Mouse (Mus musculus) left cerebral cortex, adult 2 months (tissue): ENCODE measurements around the gene Pi4kb. TPM values are rescaled to one million over a fixed set of nuclear protein-coding genes. Genes with fewer than 3 reads are reported as not detected.
"Not testable (repeated sequence)": the region's sequence is repeated elsewhere in the genome, so short reads cannot be mapped to it uniquely, and the experiment has no call there.

Experiments
- DNase-seq, 2 experiments: peaks; one replicate each; pipeline ENCODE4 v3.0.0; 2021 to 2022; ENCODE audit warnings: low spot score in 2 of 2, mixed read lengths in 1 of 2; ENCODE audit errors: extremely low spot score in 1 of 2
- H3K27ac ChIP-seq: fragments of 200-600 bp; 2 replicates; pipeline ENCODE4 v1.8.1; 2022
- H3K4me3 ChIP-seq: fragments of 200-600 bp; 2 replicates; pipeline ENCODE4 v1.8.1; 2022
- CTCF ChIP-seq: fragments of 200-600 bp; IDR thresholded peaks from 2 replicates; pipeline ENCODE4 v1.8.1; 2022; ENCODE audit warnings: antibody characterized with exemption, mild to moderate bottlenecking, moderate library complexity
- intact Hi-C: fragments of 180-260 bp; cut with DNase I; formaldehyde crosslinking; loops from one replicate; pipeline ENCODE4 v1.15.1; 2025
- total RNA-seq, 2 experiments: library from RNA; stranded (reverse); gene quantifications; 2 replicates each; pipeline ENCODE4 v1.2.3; 2021

Pi4kb gene
- total RNA-seq, 2 experiments from 2014 or later: 58.0 to 58.4 TPM

DNA sequence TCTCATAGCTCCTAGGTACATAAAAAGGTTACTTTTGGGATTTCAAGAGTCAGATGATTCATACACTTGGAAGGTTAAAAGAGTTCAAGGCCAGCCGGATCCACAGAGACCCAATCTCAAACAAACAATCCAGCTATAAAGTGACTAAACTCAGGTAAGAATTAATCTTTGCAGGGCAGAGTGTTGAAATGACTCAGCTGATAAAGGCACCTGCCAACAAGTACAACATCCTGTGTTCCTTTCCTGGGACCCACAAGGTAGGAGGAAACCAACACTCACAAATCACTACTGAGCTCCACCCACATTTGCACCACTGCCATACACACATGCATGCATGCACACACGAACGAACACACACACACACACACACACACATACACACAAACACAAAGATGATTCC, 54.1 kb downstream of the Pi4kb start:
- no peak overlapping the region for H3K27ac ChIP-seq
- intact Hi-C loops: no loop called here
- TF ChIP-seq CTCF: no peak
- no peak for DNase-seq
- no peak overlapping the region for H3K4me3 ChIP-seq

DNA sequence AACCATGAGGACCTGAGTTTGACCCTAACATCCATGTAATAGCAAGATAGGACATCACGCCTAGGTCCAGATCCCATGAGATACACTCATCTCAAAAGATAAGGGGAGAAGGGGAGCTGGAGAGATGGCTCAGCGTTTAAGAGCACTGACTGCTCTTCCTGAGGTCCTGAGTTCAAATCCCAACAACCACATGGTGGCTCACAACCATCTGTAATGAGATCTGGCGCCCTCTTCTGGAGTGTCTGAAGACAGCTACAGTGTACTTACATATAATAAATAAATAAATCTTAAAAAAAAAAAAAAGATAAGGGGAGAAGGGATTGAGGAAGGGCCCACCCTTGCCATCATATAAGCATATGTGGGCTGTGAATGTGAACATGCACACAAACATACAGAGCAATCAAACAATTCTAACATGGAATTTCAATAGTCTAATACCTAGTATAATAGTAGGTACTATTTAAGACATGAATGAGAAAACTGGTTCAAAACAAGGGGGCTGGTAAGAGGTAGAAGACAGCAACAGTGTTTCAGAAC, 54.8 kb downstream of the Pi4kb start:
- intact Hi-C loops, DNase-seq, H3K4me3 ChIP-seq, H3K27ac ChIP-seq: not testable (repeated sequence)
- TF ChIP-seq CTCF: peak; percentile 28

DNA sequence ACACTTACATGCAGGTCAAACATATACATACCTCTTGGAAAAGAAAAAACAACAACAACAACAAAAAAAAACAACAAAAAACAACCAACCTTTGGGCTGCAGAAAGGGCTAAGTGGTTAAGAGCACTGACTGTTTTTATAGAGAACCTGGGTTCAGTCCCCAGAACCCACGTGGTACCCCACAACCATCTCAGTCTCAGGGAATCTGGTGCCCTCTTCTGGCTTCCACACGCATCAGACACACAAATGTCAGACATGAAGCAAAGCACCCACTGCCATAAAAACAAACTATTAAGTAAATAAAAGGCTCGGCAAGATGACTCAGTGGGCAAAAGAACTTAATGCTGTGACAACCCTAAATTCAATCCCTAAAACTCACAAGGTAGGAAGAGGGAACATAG, 55.4 kb downstream of the Pi4kb start:
- peak; percentile 12; the same call in 1 of the 2 replicates for TF ChIP-seq CTCF
- intact Hi-C loops: no loop called here

DNA sequence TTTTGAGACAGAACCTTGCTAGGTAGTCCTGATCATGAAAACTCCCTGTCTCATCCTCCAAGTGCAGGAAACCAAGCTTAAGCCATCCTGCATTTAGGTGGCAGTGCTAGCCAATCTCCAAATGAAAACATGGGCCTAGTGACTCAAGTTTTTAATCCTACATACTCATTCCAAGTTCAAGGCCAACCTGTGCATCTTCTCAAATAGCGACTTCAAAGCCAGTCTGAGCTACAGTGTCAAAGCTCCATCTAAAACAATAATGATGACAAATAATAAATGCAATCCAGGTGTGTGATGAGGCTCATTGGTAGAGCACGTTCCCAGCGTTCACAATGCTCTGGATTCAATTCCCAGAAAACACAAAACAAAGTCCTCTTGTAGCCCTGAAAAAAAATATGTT, 67.1 kb downstream of the Pi4kb start:
- H3K27ac ChIP-seq: no peak overlapping the region; the same call in 1 of the 2 replicates
- DNase-seq: no peak
- TF ChIP-seq CTCF: no peak
- intact Hi-C loops: no loop called here
- peak overlapping the region; percentile 87 for H3K4me3 ChIP-seq

More for the DNA sequence above, 55.4 kb downstream of the Pi4kb start:
- DNase-seq: no peak
- Histone ChIP-seq H3K27ac (no peak overlapping the region), H3K4me3 (no peak overlapping the region)

DNA sequence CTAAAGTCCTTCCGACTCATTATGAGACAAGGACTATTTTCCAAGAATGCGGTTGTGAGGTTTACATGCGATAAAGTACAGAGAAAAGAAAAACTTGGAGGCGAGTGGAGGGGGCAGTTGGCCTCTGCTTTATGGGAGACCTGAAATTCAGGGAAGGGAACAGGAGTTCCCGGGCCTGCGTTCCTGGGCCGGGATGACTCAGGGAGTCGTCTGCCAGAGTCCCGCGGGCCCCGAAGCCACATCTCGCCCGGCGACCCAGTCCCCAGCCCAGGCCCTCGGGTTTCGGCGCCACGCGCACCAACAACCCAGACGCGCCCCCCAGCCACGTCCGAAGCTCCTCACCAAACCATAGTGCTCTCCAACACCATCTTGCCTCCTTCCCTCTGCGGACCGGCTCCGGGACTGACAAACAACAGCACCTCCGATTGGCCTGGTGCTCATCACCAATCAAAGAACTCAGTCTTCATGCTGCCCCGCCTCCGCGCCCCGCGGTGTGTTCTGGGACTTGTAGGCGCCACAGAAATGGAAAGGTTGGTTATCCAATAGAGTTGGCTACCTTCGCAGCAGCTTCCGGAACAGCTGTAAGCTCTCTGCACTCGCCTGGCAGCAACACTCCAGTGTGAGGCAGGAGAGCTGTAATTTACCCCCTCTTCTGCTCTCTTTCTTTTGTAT, 67.8 kb downstream of the Pi4kb start, which contains the start of gene Psmd4:
Gene Psmd4, minus strand, starts transcription at position 449 of the 672 bp plus-strand sequence.
- Histone ChIP-seq H3K27ac (peak within 1 kb of the TSS; percentile 89), H3K4me3 (peak within 1 kb of the TSS; percentile 87)
- intact Hi-C loops: no loop called here
- TF ChIP-seq CTCF: no peak
- peak; percentile 97 to 98 for DNase-seq

DNA sequence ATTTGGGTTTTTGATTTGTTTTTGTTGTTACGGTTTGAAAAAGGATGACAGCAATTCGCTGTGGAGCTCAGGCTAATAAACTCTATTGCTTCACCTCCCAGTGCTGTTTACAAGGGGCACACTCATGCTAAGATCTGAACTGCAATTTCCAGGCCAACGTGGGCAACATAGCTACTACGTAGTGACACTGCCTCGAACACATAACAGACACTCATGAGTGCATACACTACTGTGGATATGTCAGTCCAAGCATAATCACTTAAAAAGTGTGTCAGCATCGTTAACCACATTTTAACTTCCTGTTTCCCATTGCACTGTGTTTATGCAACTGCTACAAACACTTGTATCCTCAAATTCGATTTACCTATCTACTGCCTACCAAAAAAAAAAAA, 68.3 kb downstream of the Pi4kb start:
- intact Hi-C loops: no loop called here
- TF ChIP-seq CTCF: no peak
- H3K4me3 ChIP-seq: peak overlapping the region; percentile 87
- no peak for DNase-seq
- peak overlapping the region; percentile 84 for H3K27ac ChIP-seq

DNA sequence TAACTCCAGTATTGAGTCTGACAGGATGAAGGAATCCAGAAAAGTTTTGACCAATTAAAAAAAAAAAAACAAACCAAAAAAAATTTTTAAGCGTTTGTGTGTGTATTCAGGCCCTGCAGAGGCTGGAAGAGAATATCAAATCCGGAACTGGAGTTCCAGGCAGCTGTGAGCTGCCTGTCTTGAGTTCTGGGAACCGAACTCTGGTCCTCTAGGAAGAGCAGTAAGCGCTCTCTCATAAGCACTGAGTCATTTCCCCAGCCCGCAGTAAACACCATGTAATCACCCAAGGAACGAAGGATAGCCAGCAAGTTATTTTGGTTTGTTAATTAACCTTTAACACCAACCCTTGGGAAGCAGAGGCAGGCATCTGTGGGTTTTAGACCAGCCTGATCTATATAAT, 68.7 kb downstream of the Pi4kb start:
- H3K27ac ChIP-seq: no peak overlapping the region
- no peak for DNase-seq
- intact Hi-C loops: no loop called here
- H3K4me3 ChIP-seq: no peak overlapping the region
- TF ChIP-seq CTCF: no peak

DNA sequence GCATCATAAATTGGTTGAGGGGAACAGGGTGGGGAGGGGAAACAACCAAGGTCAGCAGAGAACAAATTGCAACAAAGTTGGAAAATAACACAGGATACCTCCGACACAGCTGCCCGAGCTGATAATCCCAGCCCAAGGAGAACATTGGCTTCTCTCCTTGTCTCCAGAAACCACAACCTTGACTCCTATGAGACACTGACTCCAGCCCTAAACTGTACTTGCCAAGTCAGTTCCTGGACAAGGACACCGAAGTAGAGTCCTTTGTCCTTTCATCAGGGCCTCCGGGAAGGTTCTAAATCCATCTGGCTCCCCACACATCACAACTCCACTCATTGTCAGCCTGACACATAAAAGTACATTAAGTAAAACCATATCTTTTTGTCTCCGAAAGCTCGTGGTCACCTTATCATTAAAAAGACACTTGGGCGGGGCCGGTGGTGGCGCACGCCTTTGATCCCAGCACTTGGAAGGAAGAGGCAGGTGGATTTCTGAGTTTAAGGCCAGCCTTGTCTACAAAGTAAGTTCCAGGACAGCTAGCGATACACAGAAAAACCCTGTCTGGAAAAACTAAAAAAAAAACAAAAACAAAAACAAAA, 72.0 kb downstream of the Pi4kb start:
- intact Hi-C loops: no loop called here
- DNase-seq: no peak
- no peak for TF ChIP-seq CTCF
- H3K27ac ChIP-seq: no peak overlapping the region
- H3K4me3 ChIP-seq: no peak overlapping the region

DNA sequence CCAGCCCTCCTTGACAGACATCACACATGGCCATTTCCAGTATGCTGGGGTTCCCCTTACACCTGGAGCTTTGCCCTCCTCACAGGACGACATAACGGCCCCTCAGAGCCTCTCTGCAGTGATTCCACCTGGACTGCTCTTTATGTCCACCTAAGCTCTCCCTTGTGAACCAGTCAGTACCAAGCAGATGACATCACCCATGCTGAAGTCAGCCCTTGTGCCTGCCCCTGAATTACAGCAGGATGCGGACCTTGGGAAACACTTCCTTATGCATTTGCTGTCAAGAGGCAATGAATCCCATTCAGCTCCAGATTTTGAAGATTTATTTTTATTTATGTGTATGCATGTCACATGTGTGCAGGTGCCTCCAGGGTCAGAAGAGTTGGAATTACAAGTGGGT, 73.4 kb downstream of the Pi4kb start:
- Histone ChIP-seq H3K4me3 (no peak overlapping the region), H3K27ac (no peak overlapping the region)
- intact Hi-C loops: no loop called here
- no peak for TF ChIP-seq CTCF
- no peak for DNase-seq

DNA sequence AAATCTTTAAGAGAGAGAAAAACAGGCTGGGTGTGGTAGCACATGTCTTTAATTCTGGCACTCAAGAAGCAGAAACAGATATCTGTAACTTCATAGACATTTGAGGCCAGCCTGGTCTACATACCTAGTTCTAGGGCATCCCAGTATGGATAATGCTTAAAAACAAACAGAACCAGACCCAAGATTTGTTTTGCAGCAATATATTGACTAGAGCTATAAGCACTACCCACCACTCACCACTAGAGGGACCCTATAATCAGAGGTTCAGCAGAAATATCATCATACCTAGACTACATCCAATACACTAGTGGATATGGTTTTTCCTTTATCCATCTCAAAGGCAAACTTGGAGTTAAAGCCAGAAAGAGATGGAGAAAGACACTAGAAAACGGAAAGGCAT, 78.4 kb downstream of the Pi4kb start:
- intact Hi-C loops: loop anchor here (1.0 kb wide), 1 partner anchor 55 kb away; no protein-coding TSS in a partner anchor
- no peak for DNase-seq
- no peak overlapping the region for H3K4me3 ChIP-seq
- peak; percentile 85 for TF ChIP-seq CTCF
- no peak overlapping the region for H3K27ac ChIP-seq

DNA sequence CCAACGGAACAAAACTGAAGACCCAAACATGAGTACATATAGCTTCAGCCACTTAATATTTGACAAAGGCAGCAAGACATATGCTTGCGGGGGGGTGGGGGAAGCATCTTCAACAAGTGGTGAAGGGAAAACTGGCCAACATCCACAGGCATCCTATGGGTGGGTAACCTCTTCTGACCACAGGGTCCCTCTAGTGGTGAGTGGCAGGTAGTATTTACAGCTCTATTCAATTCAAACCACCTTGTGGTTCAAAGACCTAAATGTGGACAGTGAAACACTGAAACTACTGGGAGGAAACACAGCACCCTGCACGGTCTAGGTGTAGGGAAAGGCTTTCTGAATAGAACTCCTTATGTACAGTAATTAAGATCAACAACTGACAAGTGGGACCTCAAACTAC, 79.2 kb downstream of the Pi4kb start:
- peak; percentile 77 for TF ChIP-seq CTCF
- Histone ChIP-seq H3K27ac (no peak overlapping the region), H3K4me3 (no peak overlapping the region)
- no peak for DNase-seq
- intact Hi-C loops: loop anchor here (1.0 kb wide), 1 partner anchor 55 kb away; no protein-coding TSS in a partner anchor

DNA sequence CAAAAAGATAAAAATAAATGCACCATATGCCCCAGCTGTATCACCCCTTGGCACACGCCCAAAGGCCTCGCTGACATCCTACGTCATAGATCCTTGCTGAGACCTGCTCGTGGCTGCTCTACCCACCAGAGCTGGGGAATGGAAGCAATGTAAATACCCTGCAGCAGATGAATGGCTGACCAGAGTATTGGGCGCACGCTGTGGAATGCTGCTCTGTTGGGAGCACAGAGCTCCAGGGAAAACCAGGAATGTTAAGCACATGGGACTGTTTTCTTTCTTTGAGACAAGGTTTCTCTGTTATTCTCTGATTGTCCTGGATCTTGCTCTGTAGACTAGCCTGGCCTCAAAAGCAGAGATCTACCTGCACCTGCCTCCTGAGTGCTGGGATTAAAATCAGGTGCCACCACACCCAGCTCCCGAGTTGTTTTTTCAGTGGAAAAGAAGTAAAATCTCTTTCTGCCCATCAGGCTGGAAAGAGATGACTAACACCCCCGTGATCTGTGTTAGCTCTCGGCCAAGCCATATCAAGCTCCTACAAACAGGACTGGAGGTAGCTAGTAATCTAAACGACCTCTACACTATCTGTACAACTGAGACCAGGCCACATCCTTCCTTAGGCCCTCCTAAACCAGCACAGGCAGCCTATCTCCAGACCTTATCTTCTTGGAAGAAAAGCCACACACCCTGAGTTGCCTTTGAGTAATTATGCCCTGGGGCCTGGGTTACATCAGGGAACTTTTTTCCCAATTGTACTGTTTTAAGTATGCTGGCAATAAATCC, 80.1 kb downstream of the Pi4kb start:
- Histone ChIP-seq H3K4me3 (no peak overlapping the region), H3K27ac (0 out of 2 replicates have a peak overlapping the region, but pooled peaks have one; percentile 11)
- DNase-seq: no peak
- TF ChIP-seq CTCF: no peak
- intact Hi-C loops: no loop called here
